Mouse (Mus musculus): Measurements from ENCODE around the gene Erc2.

Gene Erc2

GRCm38 (mm10) chr14:28505051-28505585 is 882.9 kb downstream of the Erc2 start:
- DNase-seq (ENCODE audit: low read depth, low spot score): no peak

- DNase-seq (ENCODE audit: low read depth, low spot score): no peak
Measured at GRCm38 (mm10) chr14:28505586-28506375, 883.6 kb downstream of the Erc2 start.

- DNase-seq (ENCODE audit: low read depth, low spot score): no peak
Measured at GRCm38 (mm10) chr14:28506376-28506831, 884.2 kb downstream of the Erc2 start.

GRCm38 (mm10) chr14:28507011-28507410 is 884.8 kb downstream of the Erc2 start:
- no peak for DNase-seq (ENCODE audit: low read depth, low spot score)

- no peak for DNase-seq (ENCODE audit: low read depth, low spot score)
Measured at GRCm38 (mm10) chr14:28507471-28507870, 885.2 kb downstream of the Erc2 start.

- DNase-seq (ENCODE audit: low read depth, low spot score): no peak
Measured at GRCm38 (mm10) chr14:28508288-28509258, 886.3 kb downstream of the Erc2 start.

- DNase-seq (ENCODE audit: low read depth, low spot score): no peak
Measured at GRCm38 (mm10) chr14:28509441-28510340, 887.5 kb downstream of the Erc2 start.

GRCm38 (mm10) chr14:28510341-28511028 is 888.3 kb downstream of the Erc2 start:
- no peak for DNase-seq (ENCODE audit: low read depth, low spot score)

- no peak for DNase-seq (ENCODE audit: low read depth, low spot score)
Measured at GRCm38 (mm10) chr14:28511029-28511651, 888.9 kb downstream of the Erc2 start.

GRCm38 (mm10) chr14:28512805-28513590 is 890.8 kb downstream of the Erc2 start:
- DNase-seq (ENCODE audit: low read depth, low spot score): no peak

GRCm38 (mm10) chr14:28514171-28514570 is 891.9 kb downstream of the Erc2 start:
- DNase-seq (ENCODE audit: low read depth, low spot score): no peak

GRCm38 (mm10) chr14:28515331-28515730 is 893.1 kb downstream of the Erc2 start:
- no peak for DNase-seq (ENCODE audit: low read depth, low spot score)

- no peak for DNase-seq (ENCODE audit: low read depth, low spot score)
Measured at GRCm38 (mm10) chr14:28517631-28518560, 895.7 kb downstream of the Erc2 start.

GRCm38 (mm10) chr14:28521106-28521505 is 898.9 kb downstream of the Erc2 start:
- no peak for DNase-seq (ENCODE audit: low read depth, low spot score)

- DNase-seq (ENCODE audit: low read depth, low spot score): no peak
Measured at GRCm38 (mm10) chr14:28522611-28523010, 900.4 kb downstream of the Erc2 start.

GRCm38 (mm10) chr14:28525566-28525965 is 903.3 kb downstream of the Erc2 start:
- DNase-seq (ENCODE audit: low read depth, low spot score): no peak
